Mouse (Mus musculus): ENCODE measurements at regions not wholly inside any gene's neighbourhood (a gene's known extent, or its start where the extent isn't known, plus 50 kb on each side); places are given as distances from the start of the nearest gene placed in this dataset.

DNA sequence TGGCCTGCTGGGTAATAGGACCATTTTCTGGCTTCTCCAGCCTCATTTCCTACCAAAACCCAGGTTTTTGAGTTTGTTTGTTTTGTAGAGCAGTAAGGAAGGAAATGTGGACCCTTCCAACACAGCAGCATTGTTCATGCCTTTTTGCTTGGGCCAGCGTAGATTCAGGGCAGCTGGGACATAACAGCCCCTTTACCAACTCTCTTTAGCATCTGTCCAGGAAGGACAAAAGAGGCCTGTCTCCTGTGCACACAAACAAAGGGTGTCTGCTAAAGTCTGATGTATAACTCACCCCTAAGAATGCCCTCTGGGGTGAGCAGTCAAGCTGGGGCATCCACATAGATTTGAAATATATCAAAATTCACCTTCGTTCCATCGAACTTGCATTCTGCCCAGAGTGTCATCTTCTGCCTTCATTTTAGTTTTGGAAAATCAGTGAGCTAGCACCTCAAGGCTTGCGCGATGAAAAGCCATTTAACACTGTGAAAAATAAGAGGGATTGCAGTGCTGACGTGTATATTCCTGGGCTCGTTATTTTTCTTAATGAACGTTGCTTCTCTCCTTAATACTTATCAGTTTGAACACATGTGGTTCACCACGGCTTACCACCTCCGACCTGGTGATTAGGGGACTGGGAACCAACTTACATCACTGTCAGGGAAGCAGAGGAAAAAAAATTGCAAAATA, 182.5 kb downstream of the Stim2 start:
- TF ChIP-seq CTCF (IDR thresholded peaks at IDR 0.05) = no peak
- no peak for TF ChIP-seq POLR2A (IDR thresholded peaks at IDR 0.05; ENCODE audit: insufficient read depth, low read depth, low read length)
